Comparison of ENCODE assay signal across 2 mouse cellular contexts in genomic region chr2:119461028-119461427, GRCm38 (mm10).
TF ChIP-seq lines count a peak whose summit lies in the region.

No protein-coding gene starts in this region.

TF ChIP-seq in CH12.LX, 34 proteins besides CTCF, POLR2A, EP300 and RAD21 (continued from another document):
- TF ChIP-seq MEF2A (IDR thresholded peaks at IDR 0.05; ENCODE audit: borderline replicate concordance, low read depth, low read length) (no peak), MYC (IDR thresholded peaks at IDR 0.05; ENCODE audit: low read depth, low read length) (no peak), JUND (conservative IDR thresholded peaks at IDR 0.05; ENCODE audit: low read depth, low read length) (no peak), USF2 (conservative IDR thresholded peaks at IDR 0.05; ENCODE audit: low read depth, low read length) (no peak), ETS1 (conservative IDR thresholded peaks at IDR 0.05; ENCODE audit: low read depth, low read length) (no peak), NELFE (IDR thresholded peaks at IDR 0.05; ENCODE audit: low read depth, low read length) (no peak), MAFK (IDR thresholded peaks at IDR 0.05; ENCODE audit: insufficient replicate concordance, low read length) (no peak), ELF1 (IDR thresholded peaks at IDR 0.05; ENCODE audit: low read depth, low read length) (no peak)
TF ChIP-seq in CH12.LX: peak in this region for 0.

TF ChIP-seq in MEL, 35 proteins besides CTCF, POLR2A, EP300 and RAD21:
- no peak for TF ChIP-seq MXI1 (IDR thresholded peaks at IDR 0.05; ENCODE audit: low read depth, low read length)
- TF ChIP-seq SMC3 (IDR thresholded peaks at IDR 0.05; ENCODE audit: low read depth, low read length): peak; percentile 20; the same call in 1 of the 2 replicates
